Mouse (Mus musculus) hematopoietic multipotent progenitor cell, adult 10-12 weeks (in vitro differentiated cells): ENCODE results near the gene Maf. TPM values are rescaled to one million over a fixed set of nuclear protein-coding genes. Genes with fewer than 3 reads are reported as not detected.

ENCODE experiments used
- polyA plus RNA-seq: library from polyadenylated mRNA; stranded (reverse); fragments of >175 nt; gene quantifications from 2 replicates; pipeline ENCODE4 v1.2.3, GENCODE M21; 2012; ENCODE audit warnings: low replicate concordance

Gene Maf
- 41.4 and 72.5 TPM in 2 replicates for polyA plus RNA-seq

DNA sequence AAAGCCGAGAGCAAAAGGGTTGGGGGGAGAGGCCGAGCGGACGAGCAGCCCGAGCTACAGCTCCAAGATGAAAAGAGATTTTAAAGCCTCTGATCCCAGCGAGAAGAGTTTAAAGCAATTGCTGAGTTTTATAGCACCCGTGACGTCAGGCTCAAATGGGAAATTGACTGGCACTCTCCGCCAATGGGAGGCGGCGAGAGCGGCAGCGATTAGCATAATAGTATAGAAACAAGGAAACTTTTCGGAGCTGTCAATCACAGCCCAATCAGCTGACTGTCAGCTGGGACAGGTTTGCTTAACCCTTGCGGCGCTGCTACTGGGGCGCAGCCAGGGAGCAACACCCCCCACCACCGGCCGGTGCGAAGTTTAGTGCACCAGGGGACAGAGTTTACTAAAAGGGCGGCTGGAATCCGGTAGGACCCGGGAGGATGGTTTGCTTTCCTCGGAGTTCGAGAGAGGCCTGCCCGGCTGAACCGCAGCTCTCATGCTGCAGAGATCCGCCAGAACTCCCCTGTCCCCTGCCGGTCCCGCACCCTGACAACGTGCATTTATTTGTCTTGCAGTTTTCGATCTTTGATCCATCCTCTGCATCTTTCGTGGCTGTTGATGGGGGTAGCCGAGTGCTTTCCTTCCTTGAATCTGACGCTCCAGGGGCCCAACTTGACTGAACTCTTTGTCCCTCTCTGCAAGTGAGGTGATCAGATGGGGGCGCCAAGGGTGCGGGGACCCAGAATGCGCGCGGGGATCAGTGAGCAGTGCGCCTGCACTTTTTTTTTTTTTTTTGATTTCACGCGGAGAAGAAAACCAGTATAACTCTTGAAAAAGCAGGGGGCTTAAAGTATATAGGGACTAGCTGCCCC is at the start of gene Maf:
Gene Maf, minus strand, starts transcription at position 64 of the 860 bp plus-strand sequence.

